8 mouse cellular contexts compared by ENCODE assay signal in genomic region chr5:114813525-114814181, GRCm38 (mm10). TPM values are rescaled to one million over a fixed set of nuclear protein-coding genes. Genes with fewer than 3 reads are reported as not detected.
DNase-seq lines count a peak whose midpoint lies in the region; ATAC-seq and TF ChIP-seq lines count a peak whose summit lies in the region.

No protein-coding gene starts in this region.

- H3K9me3 ChIP-seq in forebrain, embryonic 15.5 days: no peaks in the 10 kb centered on the region
- H3K9me3 ChIP-seq in lung, embryonic 15.5 days: no peaks in the 10 kb centered on the region

- under 1% methylated on average over 50 of the region's 50 CpGs for WGBS in forebrain, embryonic 15.5 days
- WGBS in lung, embryonic 15.5 days: under 1% methylated on average over 50 of the region's 50 CpGs
- WGBS in olfactory bulb, adult 2 months: under 1% methylated on average over 50 of the region's 50 CpGs

- H3K4me1 ChIP-seq in forebrain, embryonic 15.5 days: peaks cover 25% of the 10 kb centered on the region
- H3K4me1 ChIP-seq in lung, embryonic 15.5 days: peaks cover 9% of the 10 kb centered on the region
- H3K4me1 ChIP-seq in olfactory bulb, adult 2 months (ENCODE audit: control insufficient read depth, insufficient read depth, low read length): peaks cover 17% of the 10 kb centered on the region

- H3K4me2 ChIP-seq in forebrain, embryonic 15.5 days (replicated peaks): peak overlapping the region; percentile 59
- H3K4me2 ChIP-seq in lung, embryonic 15.5 days: peak overlapping the region; percentile 61

- TF ChIP-seq CTCF in olfactory bulb, adult 2 months (IDR thresholded peaks at IDR 0.05; ENCODE audit: insufficient read depth, low read depth, low read length): no peak

- intact Hi-C loops in heart, postnatal 25 days (cut with DNase I): no loop called here

- TF ChIP-seq POLR2A in olfactory bulb, adult 2 months (IDR thresholded peaks at IDR 0.05; ENCODE audit: insufficient read depth, low read depth, low read length): peak; percentile 87

- peak overlapping the region; percentile 92 for H3K9ac ChIP-seq in forebrain, embryonic 15.5 days (replicated peaks)
- peak overlapping the region; percentile 81 for H3K9ac ChIP-seq in lung, embryonic 15.5 days

- H3K27me3 ChIP-seq in forebrain, embryonic 15.5 days: no peaks in the 10 kb centered on the region
- no peaks in the 10 kb centered on the region for H3K27me3 ChIP-seq in lung, embryonic 15.5 days

- peaks cover 1% of the 10 kb centered on the region for H3K36me3 ChIP-seq in forebrain, embryonic 15.5 days
- 0 out of 2 replicates have a peak, but pooled peaks cover 3% of the 10 kb centered on the region for H3K36me3 ChIP-seq in lung, embryonic 15.5 days

- peak; percentile 88 for DNase-seq in ES-CJ7 (ENCODE audit: low read depth, low spot score)
- DNase-seq in cerebellum, adult 11-12 months: peak; percentile 90
- peak; percentile 62 for DNase-seq in heart, postnatal 25 days (ENCODE audit: low spot score)
- peak; percentile 83 to 89 for DNase-seq in layer of hippocampus, adult 8-10 months (ENCODE audit: low spot score in 2 of 2)
- peak; percentile 69 to 76 for DNase-seq in thymus, adult 18-20 months

- H3K27ac ChIP-seq in forebrain, embryonic 15.5 days (replicated peaks): peak overlapping the region; percentile 99
- peak overlapping the region; percentile 82 for H3K27ac ChIP-seq in lung, embryonic 15.5 days
- H3K27ac ChIP-seq in olfactory bulb, adult 2 months (ENCODE audit: insufficient read depth, low read depth, low read length): peak overlapping the region; percentile 87

- peak; percentile 98 for ATAC-seq in forebrain, embryonic 15.5 days (replicated peaks)
- peak; percentile 92 for ATAC-seq in lung, embryonic 15.5 days (ENCODE audit: borderline replicate concordance, extremely low read depth, low FRiP score, low TSS enrichment)

- H3K4me3 ChIP-seq in forebrain, embryonic 15.5 days: peak overlapping the region; percentile 97
- peak overlapping the region; percentile 95 for H3K4me3 ChIP-seq in lung, embryonic 15.5 days
- peak overlapping the region; percentile 77 for H3K4me3 ChIP-seq in olfactory bulb, adult 2 months (ENCODE audit: insufficient read depth, low read depth, low read length)

RNA-seq across cellular contexts. Expression of gene 1500011B03Rik, which starts 9.6 kb away (rescaled TPM):
- 215 and 218 TPM in 2 replicates for polyA plus RNA-seq in forebrain, embryonic 15.5 days (2015; fragmentation: Nextera tagmentation; extraction: Ambion mirVana)
- 1 to 10 TPM; 5.1 to 5.7 TPM for total RNA-seq in heart, postnatal 25 days (2021)
- total RNA-seq in layer of hippocampus, adult 8-10 months (2022): 100 to 1,000 TPM; 133 to 155 (median 137) TPM
- polyA plus RNA-seq in lung, embryonic 15.5 days (2015; fragmentation: Nextera tagmentation; extraction: Ambion mirVana): 76.5 and 76.8 TPM in 2 replicates
- not detected in 2 replicates for polyA plus RNA-seq in olfactory bulb, adult 2 months (2012; ENCODE audit: insufficient read depth, insufficient read length, low replicate concordance, missing spikeins)

RNA-seq across cellular contexts. Expression of gene Git2, which starts 38.3 kb away (rescaled TPM):
- polyA plus RNA-seq in forebrain, embryonic 15.5 days (2015; fragmentation: Nextera tagmentation; extraction: Ambion mirVana): 46.6 and 52.5 TPM in 2 replicates
- total RNA-seq in heart, postnatal 25 days (2021): 10 to 100 TPM; 29.1 to 37.9 TPM
- 10 to 100 TPM; 51.1 to 61.4 (median 55.3) TPM for total RNA-seq in layer of hippocampus, adult 8-10 months (2022)
- polyA plus RNA-seq in lung, embryonic 15.5 days (2015; fragmentation: Nextera tagmentation; extraction: Ambion mirVana): 48.7 and 49.3 TPM in 2 replicates
- polyA plus RNA-seq in olfactory bulb, adult 2 months (2012; ENCODE audit: insufficient read depth, insufficient read length, low replicate concordance, missing spikeins): not detected in 2 replicates

RNA-seq across cellular contexts. Expression of gene Ankrd13a, which starts 39.2 kb away (rescaled TPM):
- 31.4 and 32.8 TPM in 2 replicates for polyA plus RNA-seq in forebrain, embryonic 15.5 days (2015; fragmentation: Nextera tagmentation; extraction: Ambion mirVana)
- 10 to 100 TPM; 31.3 to 35.2 TPM for total RNA-seq in heart, postnatal 25 days (2021)
- 10 to 100 TPM; 39.6 to 51.4 (median 47.0) TPM for total RNA-seq in layer of hippocampus, adult 8-10 months (2022)
- polyA plus RNA-seq in lung, embryonic 15.5 days (2015; fragmentation: Nextera tagmentation; extraction: Ambion mirVana): 77.4 and 79.3 TPM in 2 replicates
- polyA plus RNA-seq in olfactory bulb, adult 2 months (2012; ENCODE audit: insufficient read depth, insufficient read length, low replicate concordance, missing spikeins): not detected in 2 replicates

RNA-seq across cellular contexts. Expression of gene 4930519G04Rik, which starts 39.8 kb away (rescaled TPM):
- polyA plus RNA-seq in forebrain, embryonic 15.5 days (2015; fragmentation: Nextera tagmentation; extraction: Ambion mirVana): not detected in 2 replicates
- total RNA-seq in heart, postnatal 25 days (2021): not detected
- not detected for total RNA-seq in layer of hippocampus, adult 8-10 months (2022)
- polyA plus RNA-seq in lung, embryonic 15.5 days (2015; fragmentation: Nextera tagmentation; extraction: Ambion mirVana): not detected in 2 replicates
- not detected in 2 replicates for polyA plus RNA-seq in olfactory bulb, adult 2 months (2012; ENCODE audit: insufficient read depth, insufficient read length, low replicate concordance, missing spikeins)

RNA-seq across cellular contexts. Expression of gene Gm9936, which starts 44.8 kb away (rescaled TPM):
- 1.6 and 2.1 TPM in 2 replicates for polyA plus RNA-seq in forebrain, embryonic 15.5 days (2015; fragmentation: Nextera tagmentation; extraction: Ambion mirVana)
- not detected for total RNA-seq in heart, postnatal 25 days (2021)
- total RNA-seq in layer of hippocampus, adult 8-10 months (2022): under 1 TPM; 0.61 to 0.98 (median 0.82) TPM
- not detected in 2 replicates for polyA plus RNA-seq in lung, embryonic 15.5 days (2015; fragmentation: Nextera tagmentation; extraction: Ambion mirVana)
- polyA plus RNA-seq in olfactory bulb, adult 2 months (2012; ENCODE audit: insufficient read depth, insufficient read length, low replicate concordance, missing spikeins): not detected in 2 replicates

Comparison
In these comparisons a context has a peak if more than half of its experiments do, and no peak if none do; other contexts are left out.
1. Peak in every context shown above with its lines: DNase-seq, ATAC-seq, H3K4me3 ChIP-seq and H3K27ac ChIP-seq.
2. RNA of gene 1500011B03Rik, which starts 9.6 kb away (polyA plus RNA-seq): 215 to 218 TPM in forebrain, embryonic 15.5 days and 76.5 to 76.8 TPM in lung, embryonic 15.5 days; not detected in olfactory bulb, adult 2 months; every median in the first group is over 10 times any median in the second.